Mouse (Mus musculus): Measurements from ENCODE around the gene Ttc23. TPM values are rescaled to one million over a fixed set of nuclear protein-coding genes. Genes with fewer than 3 reads are reported as not detected.

Gene Ttc23
- polyA plus RNA-seq, 1 experiment from 2014 or later: 50.9 TPM

Small RNAs within 50 kb of the gene (microRNA-seq; reads per million reads assigned to microRNA genes)
- gene Gm23844: not detected

Other genes starting within 250 kb of the Ttc23 start
- 26.0 and 26.3 TPM in 2 replicates for gene Lrrc28, start 2.1 kb upstream of the Ttc23 start, polyA plus RNA-seq (2016; fragmentation: Nextera tagmentation; extraction: Ambion mirVana)
- gene Synm, start 112.3 kb downstream of the Ttc23 start, polyA plus RNA-seq (2016; fragmentation: Nextera tagmentation; extraction: Ambion mirVana): 3.7 and 4.5 TPM in 2 replicates